In genomic region chr9:115422786-115423185, GRCm38 (mm10) we compare ENCODE assay signal across 14 mouse cellular contexts.
"Had no signal": no experiment of that assay in that cellular context is flagged by ENCODE, and none has a peak within 500 bp of the region (broad histone marks: within the 10 kb centered on the region; RNA-seq: fewer than 3 reads in every experiment).

No protein-coding gene starts in this region.

- ATAC-seq: intestine, embryonic 16.5 days had no signal

- H3K36me3 ChIP-seq: hindbrain, embryonic 15.5 days; limb, embryonic 12.5 days; midbrain, embryonic 12.5 days; stomach, embryonic 15.5 days had no signal

- DNase-seq: kidney, adult 9 months; kidney, postnatal 25 days; layer of hippocampus, adult 9-11 months; layer of hippocampus, postnatal 36 days; liver; right cerebral cortex, postnatal 14 days; thymus, adult 2 months; thymus, postnatal 25 days had no signal

- H3K4me3 ChIP-seq: hindbrain, embryonic 15.5 days; limb, embryonic 12.5 days; midbrain, embryonic 12.5 days; stomach, embryonic 15.5 days had no signal

- H3K4me2 ChIP-seq: hindbrain, embryonic 15.5 days; limb, embryonic 12.5 days; midbrain, embryonic 12.5 days; stomach, embryonic 15.5 days had no signal

- H3K9ac ChIP-seq: hindbrain, embryonic 15.5 days; limb, embryonic 12.5 days; liver, embryonic 14.5 days; midbrain, embryonic 12.5 days; stomach, embryonic 15.5 days had no signal

- H3K27ac ChIP-seq: hindbrain, embryonic 15.5 days; limb, embryonic 12.5 days; liver, embryonic 14.5 days; midbrain, embryonic 12.5 days; stomach, embryonic 15.5 days had no signal

- H3K4me1 ChIP-seq: midbrain, embryonic 12.5 days; stomach, embryonic 15.5 days had no signal

- H3K9me3 ChIP-seq: stomach, embryonic 15.5 days had no signal

- H3K27me3 ChIP-seq: hindbrain, embryonic 15.5 days; limb, embryonic 12.5 days; midbrain, embryonic 12.5 days; stomach, embryonic 15.5 days had no signal
